Mouse (Mus musculus) thymus, adult 2 months (tissue): ENCODE data around the gene Cldn34c2. TPM values are rescaled to one million over a fixed set of nuclear protein-coding genes. Genes with fewer than 3 reads are reported as not detected.
"Not testable (repeated sequence)": the region's sequence is repeated elsewhere in the genome, so short reads cannot be mapped to it uniquely, and the experiment has no call there.

Experiments
- DNase-seq: peaks from one replicate; pipeline ENCODE4 v3.0.0; 2021
- H3K27ac ChIP-seq: fragments of 200-500 bp; 2 replicates; pipeline ENCODE4 v1.5.1; 2012; ENCODE audit warnings: low read length, control low read depth; ENCODE audit not compliant: control insufficient read depth, insufficient read depth
- H3K27me3 ChIP-seq: fragments of 200-500 bp; 2 replicates; pipeline ENCODE4 v1.6.1; 2012; ENCODE audit warnings: mild to moderate bottlenecking, low read length, moderate library complexity, mixed read lengths; ENCODE audit not compliant: control insufficient read depth, insufficient read depth
- H3K36me3 ChIP-seq: fragments of 200-500 bp; 2 replicates; pipeline ENCODE4 v1.6.1; 2012; ENCODE audit warnings: mild to moderate bottlenecking, low read length, moderate library complexity; ENCODE audit not compliant: control insufficient read depth, insufficient read depth
- H3K4me1 ChIP-seq: fragments of 200-500 bp; replicated peaks from 2 replicates; pipeline ENCODE4 v1.6.1; 2012; ENCODE audit warnings: low read length; ENCODE audit not compliant: control insufficient read depth, insufficient read depth
- H3K4me3 ChIP-seq: fragments of 200-500 bp; 2 replicates; pipeline ENCODE4 v1.5.1; 2012; ENCODE audit warnings: mild to moderate bottlenecking, low read length, control low read depth, moderate library complexity; ENCODE audit not compliant: control insufficient read depth, insufficient read depth
- WGBS: fragments of 180-500 bp; shearing (Covaris S2); methylation state at CpG from one replicate; pipeline ENCODE4 v1.1.7; 2018; 5-methylcytosine and 5-hydroxymethylcytosine counted together
- polyA plus RNA-seq: library from polyadenylated mRNA; depleted of rRNA; stranded (reverse); fragments of >200 nt; gene quantifications from 2 replicates; pipeline ENCODE4 v1.2.3, GENCODE M21; 2012; rRNA removed

Cldn34c2 gene
- not detected in 2 replicates for polyA plus RNA-seq

DNA sequence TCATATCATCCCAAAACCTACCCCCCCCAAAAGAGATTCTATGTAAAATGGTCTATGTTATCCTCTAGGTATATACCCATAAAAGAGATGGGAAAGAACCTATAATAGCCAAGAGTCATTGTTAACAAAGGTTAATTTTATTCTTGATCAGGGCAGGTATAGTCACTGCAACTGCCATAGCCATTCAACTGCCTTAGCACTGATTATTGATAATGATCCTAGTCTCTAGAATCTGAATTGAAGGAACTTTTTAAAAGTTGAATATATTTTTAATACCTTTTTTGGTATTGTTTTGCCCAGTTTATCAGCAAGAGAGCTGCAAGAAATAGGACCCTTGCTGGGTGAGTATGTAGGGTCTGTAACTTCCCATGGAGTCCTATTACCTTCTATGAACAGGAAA lies at the start of gene Cldn34c2:
Gene Cldn34c2, plus strand, starts transcription at position 301 of the 400 bp plus-strand sequence.
- H3K27ac ChIP-seq, DNase-seq, H3K4me1 ChIP-seq, H3K4me3 ChIP-seq, H3K27me3 ChIP-seq, H3K36me3 ChIP-seq: not testable (repeated sequence)

DNA sequence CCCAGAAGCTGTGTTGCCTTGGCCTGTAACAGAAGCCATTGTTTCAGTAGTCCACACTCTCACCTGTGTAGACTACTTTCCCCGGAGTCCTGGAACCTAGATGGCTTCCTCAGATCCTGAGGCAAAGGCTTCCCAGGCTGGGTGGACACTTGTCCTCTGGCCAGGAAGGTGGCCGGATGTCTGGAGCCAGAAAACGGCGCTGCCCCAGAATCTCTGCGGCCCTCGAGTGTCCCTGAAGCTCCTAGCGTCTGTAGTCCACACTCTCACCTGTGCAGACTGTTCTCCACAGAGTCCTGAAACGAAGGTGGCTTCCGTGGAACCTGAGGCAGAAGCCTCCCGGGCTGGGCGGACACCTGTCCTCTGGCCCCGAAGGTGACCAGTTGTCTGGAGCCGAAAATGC lies 30.1 kb upstream of the Cldn34c2 start:
- 93% methylated on average over 13 of the region's 13 CpGs for whole genome bisulfite sequencing
- not testable (repeated sequence) for H3K36me3 ChIP-seq, H3K4me1 ChIP-seq, H3K27ac ChIP-seq, H3K27me3 ChIP-seq, DNase-seq, H3K4me3 ChIP-seq

DNA sequence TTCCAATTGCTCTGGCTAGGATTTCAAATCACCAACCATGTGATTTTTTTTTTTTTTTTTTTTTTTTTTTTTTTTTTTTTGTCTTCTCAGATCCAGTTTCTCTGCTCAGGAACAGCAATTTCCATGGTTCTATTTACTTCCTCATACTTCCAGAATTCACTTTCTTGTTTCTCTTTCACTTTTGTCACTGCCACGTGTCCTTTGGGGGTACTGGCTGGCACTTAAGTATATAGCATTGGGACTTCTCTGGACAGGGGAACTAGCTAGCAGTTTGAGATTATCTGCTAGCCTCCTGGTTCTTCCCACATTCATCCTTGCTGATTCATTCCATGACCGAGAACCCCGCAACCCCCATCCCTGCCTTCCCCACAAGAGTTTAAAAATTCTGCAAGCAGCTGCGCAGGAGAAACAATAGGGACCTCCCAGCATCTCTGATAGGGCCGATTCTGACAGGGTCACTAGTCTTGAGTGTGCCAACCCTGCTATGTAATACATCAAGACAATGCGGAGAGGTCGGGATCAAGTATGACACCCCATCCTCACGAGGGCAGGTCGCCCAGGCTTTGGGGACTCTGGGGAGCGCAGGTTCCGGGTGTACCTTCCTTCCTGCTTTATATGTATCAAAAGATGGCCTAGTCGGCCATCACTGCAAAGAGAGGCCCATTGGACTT lies 30.8 kb downstream of the Cldn34c2 start:
- not testable (repeated sequence) for H3K36me3 ChIP-seq, H3K27ac ChIP-seq, H3K4me1 ChIP-seq, H3K27me3 ChIP-seq, H3K4me3 ChIP-seq
- DNase-seq, result peak; percentile 1
- WGBS, result 89% methylated on average over 7 of the region's 12 CpGs

Other genes with a start within 250 kb of the Cldn34c2 start
- not detected in 2 replicates for gene Gm17467, start 123.1 kb downstream of the Cldn34c2 start, polyA plus RNA-seq
- gene Cldn34c3, start 212.0 kb downstream of the Cldn34c2 start, polyA plus RNA-seq, result not detected in 2 replicates